Mouse (Mus musculus): ENCODE data around the gene Itgav. TPM values are rescaled to one million over a fixed set of nuclear protein-coding genes. Genes with fewer than 3 reads are reported as not detected.

The Itgav gene
- polyA plus RNA-seq, 1 experiment from 2014 or later = 76.1 TPM

- WGBS = 85% methylated on average over 2 of the region's 2 CpGs
- Histone ChIP-seq H3K4me2 (ENCODE audit: low read depth, low read length) (no peak overlapping the region), H3K4me1 (ENCODE audit: control insufficient read depth, insufficient read depth, low read length) (no peaks in the 10 kb centered on the region; the same call in none of the 2 replicates), H3K9me3 (replicated peaks; ENCODE audit: control insufficient read depth, low read length) (no peaks in the 10 kb centered on the region), H3K9ac (replicated peaks; ENCODE audit: low read length) (no peak overlapping the region), H3K27me3 (ENCODE audit: control insufficient read depth, insufficient read depth, low read length) (no peaks in the 10 kb centered on the region), H3K36me3 (replicated peaks; ENCODE audit: control insufficient read depth, insufficient read depth, low read depth, low read length) (no peaks in the 10 kb centered on the region), H3K27ac (replicated peaks; ENCODE audit: low read depth, low read length) (no peak overlapping the region), H3K4me3 (ENCODE audit: low read depth, low read length) (no peak overlapping the region)
- ATAC-seq (replicated peaks; ENCODE audit: insufficient number of reproducible peaks, low FRiP score, low TSS enrichment, low read depth) = no peak
- DNase-seq (ENCODE audit: low spot score) = no peak
Measured at GRCm38 (mm10) chr2:83742836-83743235, 18.6 kb downstream of the Itgav start.

DNA sequence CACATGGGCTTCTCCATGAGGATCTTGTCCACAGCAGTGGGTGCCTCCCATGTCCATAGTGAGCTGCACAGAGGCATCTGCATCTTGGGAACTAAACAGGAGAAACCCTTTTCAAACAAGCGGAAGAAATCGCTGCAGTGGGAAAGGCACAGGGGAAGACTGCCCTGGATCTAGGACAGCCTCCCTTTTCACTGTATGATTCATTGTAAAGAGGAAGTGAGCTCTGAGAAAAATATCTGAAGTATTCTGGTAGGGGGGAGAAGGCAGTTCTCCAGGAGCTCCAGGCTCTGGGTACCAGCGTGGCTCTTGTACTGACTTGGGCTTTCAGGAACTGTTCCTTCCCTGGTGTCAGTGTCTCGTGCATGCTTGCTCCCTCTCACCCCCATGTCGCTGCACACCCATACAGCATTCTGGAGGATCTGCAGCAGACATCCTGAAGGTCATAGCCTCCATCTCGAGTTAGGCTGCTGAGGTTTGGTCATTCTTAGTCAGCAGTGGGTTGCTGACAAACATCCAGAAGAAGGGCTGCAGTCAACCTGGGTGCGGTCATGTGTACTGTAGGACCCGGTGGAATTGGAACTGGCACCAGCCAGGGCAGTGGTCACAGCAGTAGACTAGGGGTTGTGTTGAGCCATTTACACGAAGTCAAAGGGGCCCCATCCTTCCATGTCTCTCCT is 20.2 kb downstream of the Itgav start:
- Histone ChIP-seq H3K27ac (replicated peaks; ENCODE audit: low read depth, low read length) (no peak overlapping the region), H3K9me3 (replicated peaks; ENCODE audit: control insufficient read depth, low read length) (no peaks in the 10 kb centered on the region), H3K27me3 (ENCODE audit: control insufficient read depth, insufficient read depth, low read length) (no peaks in the 10 kb centered on the region), H3K4me3 (ENCODE audit: low read depth, low read length) (no peak overlapping the region), H3K4me2 (ENCODE audit: low read depth, low read length) (no peak overlapping the region), H3K36me3 (replicated peaks; ENCODE audit: control insufficient read depth, insufficient read depth, low read depth, low read length) (no peaks in the 10 kb centered on the region; the same call in 1 of the 2 replicates), H3K9ac (replicated peaks; ENCODE audit: low read length) (no peak overlapping the region), H3K4me1 (ENCODE audit: control insufficient read depth, insufficient read depth, low read length) (no peaks in the 10 kb centered on the region; the same call in none of the 2 replicates)
- DNase-seq (ENCODE audit: low spot score) (no peak), ATAC-seq (replicated peaks; ENCODE audit: insufficient number of reproducible peaks, low FRiP score, low TSS enrichment, low read depth) (no peak)
- WGBS = 86% methylated on average over 9 of the region's 9 CpGs

GRCm38 (mm10) chr2:83745257-83745656 is 21.1 kb downstream of the Itgav start:
- 73% methylated on average over 6 of the region's 6 CpGs for WGBS
- ATAC-seq (replicated peaks; ENCODE audit: insufficient number of reproducible peaks, low FRiP score, low TSS enrichment, low read depth) = no peak
- H3K36me3 ChIP-seq (replicated peaks; ENCODE audit: control insufficient read depth, insufficient read depth, low read depth, low read length) = no peaks in the 10 kb centered on the region; the same call in 1 of the 2 replicates

GRCm38 (mm10) chr2:83748581-83749118 is 24.5 kb downstream of the Itgav start:
- ATAC-seq (replicated peaks; ENCODE audit: insufficient number of reproducible peaks, low FRiP score, low TSS enrichment, low read depth) (no peak), DNase-seq (ENCODE audit: low spot score) (no peak)
- 87% methylated on average over 10 of the region's 10 CpGs for WGBS
- Histone ChIP-seq H3K9ac (replicated peaks; ENCODE audit: low read length) (no peak overlapping the region), H3K27me3 (ENCODE audit: control insufficient read depth, insufficient read depth, low read length) (no peaks in the 10 kb centered on the region), H3K36me3 (replicated peaks; ENCODE audit: control insufficient read depth, insufficient read depth, low read depth, low read length) (no peaks in the 10 kb centered on the region; the same call in 1 of the 2 replicates), H3K27ac (replicated peaks; ENCODE audit: low read depth, low read length) (no peak overlapping the region), H3K4me2 (ENCODE audit: low read depth, low read length) (no peak overlapping the region), H3K4me1 (ENCODE audit: control insufficient read depth, insufficient read depth, low read length) (no peaks in the 10 kb centered on the region), H3K9me3 (replicated peaks; ENCODE audit: control insufficient read depth, low read length) (no peaks in the 10 kb centered on the region), H3K4me3 (ENCODE audit: low read depth, low read length) (no peak overlapping the region)

More at GRCm38 (mm10) chr2:83745257-83745656, 21.1 kb downstream of the Itgav start:
- Histone ChIP-seq H3K4me2 (ENCODE audit: low read depth, low read length) (no peak overlapping the region), H3K9ac (replicated peaks; ENCODE audit: low read length) (no peak overlapping the region), H3K4me3 (ENCODE audit: low read depth, low read length) (no peak overlapping the region), H3K27me3 (ENCODE audit: control insufficient read depth, insufficient read depth, low read length) (no peaks in the 10 kb centered on the region), H3K27ac (replicated peaks; ENCODE audit: low read depth, low read length) (no peak overlapping the region), H3K4me1 (ENCODE audit: control insufficient read depth, insufficient read depth, low read length) (no peaks in the 10 kb centered on the region; the same call in 1 of the 2 replicates), H3K9me3 (replicated peaks; ENCODE audit: control insufficient read depth, low read length) (no peaks in the 10 kb centered on the region)
- DNase-seq (ENCODE audit: low spot score) = no peak

GRCm38 (mm10) chr2:83753008-83753407 is 28.8 kb downstream of the Itgav start:
- DNase-seq (ENCODE audit: low spot score) = no peak
- no peak overlapping the region for H3K4me3 ChIP-seq (ENCODE audit: low read depth, low read length)
- no peaks in the 10 kb centered on the region for H3K9me3 ChIP-seq (replicated peaks; ENCODE audit: control insufficient read depth, low read length)
- H3K4me1 ChIP-seq (ENCODE audit: control insufficient read depth, insufficient read depth, low read length) = no peaks in the 10 kb centered on the region
- no peaks in the 10 kb centered on the region; the same call in 1 of the 2 replicates for H3K36me3 ChIP-seq (replicated peaks; ENCODE audit: control insufficient read depth, insufficient read depth, low read depth, low read length)
- no peak for ATAC-seq (replicated peaks; ENCODE audit: insufficient number of reproducible peaks, low FRiP score, low TSS enrichment, low read depth)
- no peak overlapping the region for H3K9ac ChIP-seq (replicated peaks; ENCODE audit: low read length)
- no peak overlapping the region for H3K27ac ChIP-seq (replicated peaks; ENCODE audit: low read depth, low read length)
- no peaks in the 10 kb centered on the region for H3K27me3 ChIP-seq (ENCODE audit: control insufficient read depth, insufficient read depth, low read length)
- H3K4me2 ChIP-seq (ENCODE audit: low read depth, low read length) = no peak overlapping the region
- 84% methylated on average over 5 of the region's 5 CpGs for WGBS

DNA sequence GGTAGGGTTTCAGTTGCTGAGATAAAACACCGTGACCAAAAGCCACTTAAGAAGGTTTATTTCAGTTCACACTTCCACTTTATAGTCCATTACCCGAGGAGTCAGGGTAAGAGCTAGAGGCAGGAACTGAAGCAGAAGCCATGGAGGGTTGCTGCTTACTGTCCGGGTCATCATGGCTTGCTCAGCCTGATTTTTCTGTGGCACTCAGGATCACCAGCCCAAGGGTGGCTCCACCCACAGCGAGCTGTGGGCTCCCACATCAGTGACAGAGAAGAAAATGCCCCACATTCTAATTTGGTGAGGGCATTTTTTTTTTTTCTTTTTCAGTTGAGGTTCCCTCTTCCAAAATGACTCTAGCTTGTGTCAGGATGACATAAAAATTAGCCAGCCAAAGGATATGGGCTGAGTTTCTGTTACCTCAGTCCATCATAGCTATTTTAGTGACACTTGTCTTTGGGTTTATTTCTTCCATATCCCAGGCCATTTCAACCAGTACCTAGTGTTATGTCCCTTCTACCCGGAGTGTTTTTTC is 30.2 kb downstream of the Itgav start:
- WGBS = 80% methylated on average over 5 of the region's 5 CpGs
- H3K27me3 ChIP-seq (ENCODE audit: control insufficient read depth, insufficient read depth, low read length) = no peaks in the 10 kb centered on the region
- H3K9ac ChIP-seq (replicated peaks; ENCODE audit: low read length) = no peak overlapping the region
- ATAC-seq (replicated peaks; ENCODE audit: insufficient number of reproducible peaks, low FRiP score, low TSS enrichment, low read depth) (no peak), DNase-seq (ENCODE audit: low spot score) (no peak)
- no peaks in the 10 kb centered on the region for H3K9me3 ChIP-seq (replicated peaks; ENCODE audit: control insufficient read depth, low read length)
- H3K4me2 ChIP-seq (ENCODE audit: low read depth, low read length) = no peak overlapping the region
- H3K4me3 ChIP-seq (ENCODE audit: low read depth, low read length) = no peak overlapping the region
- no peak overlapping the region for H3K27ac ChIP-seq (replicated peaks; ENCODE audit: low read depth, low read length)
- no peaks in the 10 kb centered on the region for H3K36me3 ChIP-seq (replicated peaks; ENCODE audit: control insufficient read depth, insufficient read depth, low read depth, low read length)
- H3K4me1 ChIP-seq (ENCODE audit: control insufficient read depth, insufficient read depth, low read length) = no peaks in the 10 kb centered on the region; the same call in 1 of the 2 replicates

- DNase-seq (ENCODE audit: low spot score) (no peak), ATAC-seq (replicated peaks; ENCODE audit: insufficient number of reproducible peaks, low FRiP score, low TSS enrichment, low read depth) (peak; percentile 67)
- H3K4me3 ChIP-seq (ENCODE audit: low read depth, low read length) = no peak overlapping the region
- H3K9me3 ChIP-seq (replicated peaks; ENCODE audit: control insufficient read depth, low read length) = no peaks in the 10 kb centered on the region
- no peak overlapping the region for H3K27ac ChIP-seq (replicated peaks; ENCODE audit: low read depth, low read length)
- no peak overlapping the region for H3K4me2 ChIP-seq (ENCODE audit: low read depth, low read length)
- no peaks in the 10 kb centered on the region for H3K36me3 ChIP-seq (replicated peaks; ENCODE audit: control insufficient read depth, insufficient read depth, low read depth, low read length)
- H3K4me1 ChIP-seq (ENCODE audit: control insufficient read depth, insufficient read depth, low read length) = no peaks in the 10 kb centered on the region; the same call in 1 of the 2 replicates
- WGBS = 36% methylated on average over 7 of the region's 7 CpGs
- H3K9ac ChIP-seq (replicated peaks; ENCODE audit: low read length) = no peak overlapping the region; the same call in 1 of the 2 replicates
- H3K27me3 ChIP-seq (ENCODE audit: control insufficient read depth, insufficient read depth, low read length) = no peaks in the 10 kb centered on the region
Measured at GRCm38 (mm10) chr2:83758606-83759215, 34.5 kb downstream of the Itgav start.
